Mouse (Mus musculus): ENCODE data around the gene Myh10.

DNA sequence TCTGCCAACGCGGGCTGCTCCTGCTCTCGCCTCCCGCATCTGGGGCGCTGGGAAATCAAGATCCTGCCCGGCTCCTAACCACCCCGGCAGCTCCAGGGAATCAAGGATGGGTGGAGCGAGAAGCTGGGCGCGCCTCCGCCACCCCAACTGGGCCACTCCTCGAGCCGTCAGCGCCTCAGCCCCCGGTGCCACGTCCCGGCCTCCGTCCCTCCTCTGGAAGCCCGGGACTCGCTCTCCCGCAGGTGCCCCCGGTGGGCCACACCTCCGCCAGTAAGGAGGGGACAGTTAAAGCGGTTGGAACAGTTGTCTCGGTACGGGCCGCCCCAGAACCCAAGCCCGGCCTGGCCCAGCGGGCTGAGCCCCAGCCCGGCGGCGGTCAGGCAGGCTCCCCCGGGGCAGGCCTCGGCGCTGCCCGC lies 161.1 kb downstream of the Myh10 start:
- TF ChIP-seq GATA1 (IDR thresholded peaks at IDR 0.05; ENCODE audit: borderline replicate concordance, low read length) (no peak), FLI1 (IDR thresholded peaks at IDR 0.05; ENCODE audit: low read length) (no peak)
